Mouse (Mus musculus): Measurements from ENCODE around the gene Acadm.
A peak's percentile ranks its signal among the peaks of the same experiment; 100 is the strongest.

Acadm gene

GRCm38 (mm10) chr3:153941613-153942012 lies 2.8 kb downstream of the Acadm start:
- no peak for DNase-seq (ENCODE audit: inconsistent ontology term)

- no peak for DNase-seq (ENCODE audit: inconsistent ontology term)
Measured at GRCm38 (mm10) chr3:153940486-153940885, 3.9 kb downstream of the Acadm start.

- no peak for DNase-seq (ENCODE audit: inconsistent ontology term)
Measured at GRCm38 (mm10) chr3:153940021-153940420, 4.4 kb downstream of the Acadm start.

DNA sequence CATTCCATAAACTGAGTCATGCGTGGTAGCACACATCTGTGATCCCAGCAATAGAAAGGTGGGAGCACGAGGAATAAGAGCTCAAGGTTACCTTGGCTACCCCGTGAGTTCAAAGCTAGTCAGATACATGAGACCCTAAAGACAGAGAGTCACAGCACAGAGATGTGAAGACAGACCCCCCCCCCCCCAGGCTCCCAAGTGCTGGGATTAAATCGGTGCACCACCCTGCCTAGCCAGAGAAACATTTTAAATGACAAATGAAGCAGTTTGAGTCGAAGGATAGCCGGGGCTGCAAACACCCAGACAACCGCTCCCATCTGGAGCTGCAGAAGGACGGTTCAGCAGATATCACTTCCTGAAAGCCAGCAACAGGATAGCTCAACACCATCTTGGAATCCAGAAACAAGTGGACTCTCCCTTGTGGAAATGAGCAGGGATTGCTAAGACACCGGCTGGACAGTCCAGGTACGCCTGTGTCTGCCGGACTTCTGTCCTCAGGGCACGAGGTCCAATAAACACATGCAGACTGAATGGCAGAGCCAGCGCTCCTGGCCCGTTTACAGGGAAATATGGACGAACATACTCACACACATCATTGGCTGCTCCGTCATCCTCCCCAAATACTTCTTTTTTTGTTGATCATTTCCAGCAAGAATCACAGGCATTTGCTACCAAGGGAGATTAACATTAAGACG lies 7.2 kb downstream of the Acadm start:
- no peak for DNase-seq (ENCODE audit: inconsistent ontology term)

DNA sequence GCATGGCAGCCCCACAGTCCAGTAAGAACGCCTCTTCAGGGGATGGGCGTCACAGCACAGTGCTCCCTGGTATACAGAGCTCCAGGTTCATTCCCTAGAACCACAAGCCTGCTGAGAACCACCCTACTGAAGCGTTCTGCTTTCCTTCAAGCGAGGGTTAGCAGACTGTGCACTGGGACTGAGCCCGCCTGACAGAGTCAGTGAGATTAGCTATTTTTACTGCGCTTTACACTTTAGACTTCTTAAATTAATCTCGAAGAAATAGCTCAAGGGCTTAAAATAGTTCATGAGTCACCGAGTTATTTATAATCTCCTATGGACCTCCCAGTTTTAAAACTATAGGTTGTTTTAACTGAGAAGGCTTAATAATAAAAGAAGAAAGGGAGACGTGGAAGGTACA lies 8.6 kb downstream of the Acadm start:
- no peak for DNase-seq (ENCODE audit: inconsistent ontology term)

- DNase-seq (ENCODE audit: inconsistent ontology term), result no peak
Measured at GRCm38 (mm10) chr3:153932461-153932860, 12.0 kb downstream of the Acadm start.

DNA sequence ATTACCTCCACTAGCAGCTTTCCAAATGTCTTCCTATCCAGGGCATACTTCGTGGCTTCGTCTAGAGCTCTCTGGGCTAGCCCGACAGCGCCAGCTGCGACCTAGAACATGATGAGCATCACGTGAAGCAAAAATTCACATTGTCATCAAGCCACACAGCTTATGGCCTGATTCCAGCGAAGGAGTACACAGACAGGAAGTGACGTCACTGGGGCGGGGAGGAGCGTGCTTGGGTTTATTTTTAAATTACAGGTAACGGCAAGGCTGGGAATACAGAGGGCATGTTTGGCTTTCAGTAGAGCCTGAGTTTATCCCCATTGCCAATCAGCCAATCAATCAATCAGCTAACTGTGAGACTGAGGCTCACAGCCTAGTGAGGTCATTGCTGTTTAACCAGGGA lies 14.9 kb downstream of the Acadm start:
- DNase-seq (ENCODE audit: inconsistent ontology term), result no peak

DNA sequence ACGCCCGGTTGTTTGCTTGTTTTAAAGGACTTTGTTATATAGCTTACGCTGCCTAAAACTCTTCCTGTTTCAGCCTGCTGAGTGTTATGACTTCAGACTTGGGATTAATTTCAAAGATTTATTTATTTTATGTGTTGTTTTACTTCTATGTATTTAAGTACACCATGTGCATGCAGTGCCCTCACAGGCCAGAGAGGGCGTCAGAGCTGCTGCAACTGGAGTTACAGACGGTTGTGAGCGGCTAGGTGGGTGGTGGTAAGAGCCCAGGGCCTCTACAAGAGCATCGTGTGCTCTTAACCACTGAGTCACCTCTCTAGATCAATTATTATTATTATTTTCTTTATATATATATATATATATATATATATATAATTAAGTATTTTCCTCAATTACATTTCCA lies 18.1 kb downstream of the Acadm start:
- DNase-seq (ENCODE audit: inconsistent ontology term), result no peak

DNA sequence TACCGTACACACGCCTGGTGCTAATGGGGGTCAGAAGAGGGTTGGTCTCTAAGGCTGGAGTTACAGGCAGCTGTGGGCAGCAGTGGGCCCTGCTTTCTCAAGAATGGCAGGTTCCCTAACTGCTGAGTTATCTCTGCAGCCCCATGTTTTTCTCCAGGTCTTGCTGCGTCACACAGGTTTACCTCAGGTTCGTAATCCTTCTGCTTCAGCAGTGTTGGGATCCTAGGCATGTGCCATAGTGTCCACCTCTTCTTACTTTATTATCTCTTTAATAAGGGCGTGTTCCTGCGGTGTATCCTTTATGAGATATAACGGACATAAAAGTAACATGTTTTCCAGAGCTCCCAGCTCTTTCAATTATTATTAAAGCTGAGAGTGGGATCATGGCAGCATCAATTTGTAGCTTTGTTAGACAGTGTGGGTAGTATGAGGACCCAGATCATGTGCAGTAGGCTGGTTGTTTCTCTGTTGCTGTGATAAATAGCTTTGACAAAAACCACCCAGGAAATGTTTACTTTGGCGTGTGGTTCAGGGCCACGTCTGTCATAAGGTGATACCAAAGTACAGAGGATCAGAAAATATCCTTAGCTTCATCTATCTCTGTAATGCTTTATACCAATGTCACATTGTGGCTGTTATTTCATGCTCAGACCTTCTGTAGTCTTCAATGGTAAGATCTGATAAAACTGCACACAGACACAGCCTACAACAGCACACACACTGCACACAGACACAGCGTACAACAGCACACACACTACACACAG lies 23.1 kb downstream of the Acadm start:
- DNase-seq (ENCODE audit: inconsistent ontology term), result no peak

DNA sequence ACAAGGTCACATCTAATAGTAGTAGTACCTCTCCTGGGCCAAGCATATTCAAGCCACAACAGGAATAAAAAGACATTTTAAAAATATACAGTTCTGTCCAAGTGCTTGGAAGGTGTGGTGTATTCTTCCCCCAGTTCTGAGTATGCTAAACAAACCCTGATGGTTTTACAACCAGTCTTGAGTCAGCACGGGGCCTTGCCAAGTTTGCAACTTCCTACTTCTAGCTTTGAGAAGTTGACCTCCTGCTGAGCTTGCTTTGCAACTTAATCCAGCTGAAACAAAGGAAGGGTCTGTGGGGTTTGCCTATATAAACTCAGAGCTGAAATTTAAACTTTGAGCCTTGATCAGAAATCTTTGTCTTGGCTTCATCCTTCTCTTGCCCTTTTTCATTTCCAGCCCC lies 27.2 kb downstream of the Acadm start:
- DNase-seq (ENCODE audit: inconsistent ontology term), result no peak

- no peak for DNase-seq (ENCODE audit: inconsistent ontology term)
Measured at GRCm38 (mm10) chr3:153913510-153914243, 30.8 kb downstream of the Acadm start.

- peak; percentile 97 for DNase-seq (ENCODE audit: inconsistent ontology term)
Measured at GRCm38 (mm10) chr3:153912546-153913509, 31.6 kb downstream of the Acadm start, which contains the start of gene Rabggtb. TSS of gene Rabggtb (minus strand) at chr3:153913009.

DNA sequence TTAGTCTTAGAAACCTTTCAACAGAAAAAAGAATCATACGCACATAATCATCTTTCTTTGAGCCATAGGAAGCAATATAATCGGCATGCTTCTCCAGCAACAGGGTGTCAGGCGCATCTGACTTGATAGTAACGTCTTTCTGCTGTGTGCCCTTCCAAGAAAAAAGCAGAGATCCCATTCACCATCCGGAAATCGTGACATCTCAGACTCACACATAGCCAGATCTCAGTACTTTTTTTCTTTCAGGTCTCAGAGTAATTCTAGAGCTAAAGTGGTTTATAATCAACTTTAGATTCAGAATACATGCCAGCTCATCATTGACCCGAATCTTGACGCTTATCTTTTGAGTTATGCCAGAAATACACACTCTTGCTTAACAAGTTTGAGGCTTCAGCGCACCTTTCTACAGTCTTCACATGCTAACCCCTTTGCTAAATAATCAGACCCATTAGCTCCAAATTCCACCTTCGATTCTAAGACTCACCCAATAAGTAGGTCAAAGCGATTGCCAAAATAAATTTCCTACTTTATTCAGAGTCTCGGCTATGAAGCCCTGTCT lies 32.5 kb downstream of the Acadm start:
- DNase-seq (ENCODE audit: inconsistent ontology term), result peak; percentile 43

- no peak for DNase-seq (ENCODE audit: inconsistent ontology term)
Measured at GRCm38 (mm10) chr3:153911197-153911881, 33.1 kb downstream of the Acadm start.

GRCm38 (mm10) chr3:153910489-153910888 lies 33.9 kb downstream of the Acadm start:
- no peak for DNase-seq (ENCODE audit: inconsistent ontology term)

- no peak for DNase-seq (ENCODE audit: inconsistent ontology term)
Measured at GRCm38 (mm10) chr3:153908919-153909318, 35.5 kb downstream of the Acadm start.

GRCm38 (mm10) chr3:153906136-153906871 lies 38.1 kb downstream of the Acadm start, which contains the start of gene Msh4:
TSS of gene Msh4 (minus strand) at chr3:153906138.
- no peak for DNase-seq (ENCODE audit: inconsistent ontology term)

GRCm38 (mm10) chr3:153905251-153906135 lies 38.9 kb downstream of the Acadm start:
- no peak for DNase-seq (ENCODE audit: inconsistent ontology term)

GRCm38 (mm10) chr3:153904586-153904985 lies 39.8 kb downstream of the Acadm start:
- no peak for DNase-seq (ENCODE audit: inconsistent ontology term)

Data from Muller cell, postnatal 12 days (primary cell).